7 mouse cellular contexts compared by ENCODE assay signal in the genomic region with DNA sequence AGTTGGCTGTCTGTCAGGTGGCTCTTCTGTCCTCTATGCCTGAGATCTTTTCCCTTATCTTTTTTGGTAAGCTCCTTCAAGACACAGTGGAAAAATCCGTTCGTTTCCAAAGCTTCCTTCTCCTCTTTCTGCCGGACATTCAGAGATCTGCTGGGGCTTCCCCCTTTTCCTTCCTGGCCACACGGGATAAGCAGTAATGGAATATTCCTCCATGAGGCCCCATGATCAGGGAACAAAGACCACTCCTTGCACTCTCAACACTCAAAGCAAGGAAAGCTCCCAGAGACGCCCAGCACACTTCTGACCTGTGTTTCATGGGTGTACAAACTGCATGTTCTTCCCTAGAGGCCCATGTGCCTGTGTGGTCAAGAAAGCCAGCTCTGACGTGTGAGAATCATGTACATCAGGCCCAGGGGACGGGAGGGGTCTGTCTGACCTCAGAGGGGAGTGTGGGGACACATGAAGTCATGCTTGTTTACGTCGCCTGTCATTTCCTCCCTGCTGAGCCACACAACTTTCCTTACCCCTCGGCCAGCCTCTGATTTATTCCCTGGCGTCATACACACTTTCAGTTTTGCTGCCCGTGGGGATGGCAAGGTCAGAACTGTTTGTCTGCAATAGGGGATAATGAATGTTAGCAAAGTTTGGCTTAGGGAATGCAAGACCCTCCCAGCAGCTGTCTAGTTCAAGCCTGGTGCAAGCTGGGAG. TPM values are rescaled to one million over a fixed set of nuclear protein-coding genes. Genes with fewer than 3 reads are reported as not detected.
DNase-seq lines count a peak whose midpoint lies in the region; ATAC-seq lines count a peak whose summit lies in the region.

No protein-coding gene starts in this region.

- peak; percentile 57 for DNase-seq in adrenal gland, adult 8-10 months
- DNase-seq in gastrocnemius, postnatal 10 days: peak; percentile 27
- DNase-seq in lung, postnatal 10 days: peak; percentile 64
- no peak for DNase-seq in left cerebral cortex, adult 11 months (ENCODE audit: low spot score)
- no peak for DNase-seq in hindbrain, embryonic 10.5 days (ENCODE audit: low spot score)

- H3K9me3 ChIP-seq in intestine, embryonic 15.5 days: no peaks in the 10 kb centered on the region
- H3K9me3 ChIP-seq in hindbrain, embryonic 10.5 days: no peaks in the 10 kb centered on the region

- no peak overlapping the region for H3K9ac ChIP-seq in intestine, embryonic 15.5 days

- H3K4me3 ChIP-seq in intestine, embryonic 15.5 days (replicated peaks): no peak overlapping the region
- no peak overlapping the region for H3K4me3 ChIP-seq in hindbrain, embryonic 10.5 days

- no peaks in the 10 kb centered on the region for H3K36me3 ChIP-seq in intestine, embryonic 15.5 days
- no peaks in the 10 kb centered on the region for H3K36me3 ChIP-seq in hindbrain, embryonic 10.5 days

- peak overlapping the region; percentile 48; the same call in 1 of the 2 replicates for H3K27ac ChIP-seq in intestine, embryonic 15.5 days
- no peak overlapping the region for H3K27ac ChIP-seq in hindbrain, embryonic 10.5 days

- H3K4me2 ChIP-seq in intestine, embryonic 15.5 days (replicated peaks): no peak overlapping the region

- ATAC-seq in intestine, embryonic 15.5 days: peak; percentile 42
- no peak for ATAC-seq in erythroid progenitor cell, adult 5-6 weeks (replicated peaks; ENCODE audit: low FRiP score, poor library complexity, severe bottlenecking)

- no peaks in the 10 kb centered on the region for H3K27me3 ChIP-seq in intestine, embryonic 15.5 days (replicated peaks)
- no peaks in the 10 kb centered on the region for H3K27me3 ChIP-seq in hindbrain, embryonic 10.5 days (ENCODE audit: insufficient read depth, poor library complexity, severe bottlenecking)

- WGBS in intestine, embryonic 15.5 days: 25% methylated on average over 12 of the region's 12 CpGs
- WGBS in hindbrain, embryonic 10.5 days: 64% methylated on average over 12 of the region's 12 CpGs

- peaks cover 11% of the 10 kb centered on the region; the same call in 1 of the 2 replicates for H3K4me1 ChIP-seq in intestine, embryonic 15.5 days (replicated peaks)
- H3K4me1 ChIP-seq in hindbrain, embryonic 10.5 days (replicated peaks): peaks cover 8% of the 10 kb centered on the region; the same call in 1 of the 2 replicates

RNA-seq across cellular contexts. Expression of gene Gfpt2, which starts 38.9 kb away (rescaled TPM):
- 1 to 10 TPM; 3.5 to 4.9 (median 4.4) TPM for total RNA-seq in adrenal gland, adult 8-10 months (2022)
- 1 to 10 TPM; 7.4 to 9.5 TPM for total RNA-seq in gastrocnemius, postnatal 10 days (2021)
- 6.5 and 6.7 TPM in 2 replicates for polyA plus RNA-seq in intestine, embryonic 15.5 days (2015; fragmentation: Nextera tagmentation; extraction: Ambion mirVana)
- 16.0 and 22.1 TPM in 2 replicates for polyA plus RNA-seq in hindbrain, embryonic 10.5 days (2016; fragmentation: Nextera tagmentation; extraction: Ambion mirVana)
- total RNA-seq in erythroid progenitor cell, adult 5-6 weeks (2015; ENCODE audit: low replicate concordance): 0.72 TPM in 1 of 2 replicates, not detected in the other
- total RNA-seq in erythroid progenitor cell, adult 5-6 weeks (2017; ENCODE audit: low replicate concordance): not detected in 2 replicates

RNA-seq across cellular contexts. Expression of gene Cnot6, which starts 42.6 kb away (rescaled TPM):
- total RNA-seq in adrenal gland, adult 8-10 months (2022): 10 to 100 TPM; 44.0 to 63.2 (median 51.9) TPM
- total RNA-seq in gastrocnemius, postnatal 10 days (2021): 10 to 100 TPM; 31.8 to 38.6 TPM
- 42.3 and 47.5 TPM in 2 replicates for polyA plus RNA-seq in intestine, embryonic 15.5 days (2015; fragmentation: Nextera tagmentation; extraction: Ambion mirVana)
- polyA plus RNA-seq in hindbrain, embryonic 10.5 days (2016; fragmentation: Nextera tagmentation; extraction: Ambion mirVana): 57.3 and 60.8 TPM in 2 replicates
- 91.0 and 112 TPM in 2 replicates for total RNA-seq in erythroid progenitor cell, adult 5-6 weeks (2015; ENCODE audit: low replicate concordance)
- total RNA-seq in erythroid progenitor cell, adult 5-6 weeks (2017; ENCODE audit: low replicate concordance): 115 and 137 TPM in 2 replicates

Comparison
In these comparisons a context has a peak if more than half of its experiments do, and no peak if none do; other contexts are left out.
1. DNase-seq: peak in adrenal gland, adult 8-10 months (single experiment), gastrocnemius, postnatal 10 days (single experiment) and lung, postnatal 10 days (single experiment); none in left cerebral cortex, adult 11 months (single experiment) and hindbrain, embryonic 10.5 days (single experiment).